Mouse (Mus musculus) testis, postnatal 14 days (tissue): ENCODE data around the gene Vrtn.

Source experiments
- DNase-seq: peaks from one replicate; pipeline ENCODE4 v3.0.0; 2021; ENCODE audit warnings: low spot score

The Vrtn gene

GRCm38 (mm10) chr12:84689051-84689450, 48.2 kb downstream of the Vrtn start:
- DNase-seq, result no peak

DNA sequence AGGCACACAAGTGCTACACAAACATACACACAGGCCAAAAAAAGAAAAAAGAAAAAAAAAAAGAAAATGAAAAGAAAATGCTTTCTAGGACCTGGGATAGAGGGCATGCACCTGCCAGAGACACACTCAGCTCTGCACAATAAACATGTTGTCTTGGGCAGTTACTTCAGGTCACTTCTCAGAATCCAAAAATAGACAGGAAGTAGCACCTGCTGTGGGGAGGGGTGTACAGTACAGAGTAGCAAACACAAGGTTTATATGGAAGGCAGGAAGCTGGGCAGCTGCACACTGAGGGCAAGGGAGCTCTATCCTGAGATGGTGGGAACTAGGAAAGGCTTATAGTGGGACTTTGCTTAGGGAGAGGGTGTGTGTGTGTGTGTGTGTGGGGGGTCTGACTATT, 50.5 kb downstream of the Vrtn start:
- no peak for DNase-seq

DNA sequence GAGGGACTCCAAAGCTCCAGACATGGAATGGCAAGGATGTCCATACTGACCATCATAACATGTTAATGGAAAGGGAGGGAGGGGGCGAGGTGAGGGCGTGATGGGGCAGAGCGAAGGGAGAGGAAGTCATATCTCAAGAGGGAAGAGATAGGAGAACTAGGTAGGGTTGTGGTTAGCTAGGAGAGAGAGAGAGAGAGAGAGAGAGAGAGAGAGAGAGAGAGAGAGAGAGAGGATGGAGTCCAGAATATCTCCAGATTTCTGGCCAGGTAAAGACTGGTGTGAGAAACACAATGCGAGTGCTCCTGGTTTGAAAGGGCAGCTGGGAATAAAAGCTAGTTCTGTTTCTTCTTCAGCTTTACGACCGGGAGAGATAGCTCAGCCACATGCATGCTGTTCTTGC, 51.3 kb downstream of the Vrtn start:
- no peak for DNase-seq

DNA sequence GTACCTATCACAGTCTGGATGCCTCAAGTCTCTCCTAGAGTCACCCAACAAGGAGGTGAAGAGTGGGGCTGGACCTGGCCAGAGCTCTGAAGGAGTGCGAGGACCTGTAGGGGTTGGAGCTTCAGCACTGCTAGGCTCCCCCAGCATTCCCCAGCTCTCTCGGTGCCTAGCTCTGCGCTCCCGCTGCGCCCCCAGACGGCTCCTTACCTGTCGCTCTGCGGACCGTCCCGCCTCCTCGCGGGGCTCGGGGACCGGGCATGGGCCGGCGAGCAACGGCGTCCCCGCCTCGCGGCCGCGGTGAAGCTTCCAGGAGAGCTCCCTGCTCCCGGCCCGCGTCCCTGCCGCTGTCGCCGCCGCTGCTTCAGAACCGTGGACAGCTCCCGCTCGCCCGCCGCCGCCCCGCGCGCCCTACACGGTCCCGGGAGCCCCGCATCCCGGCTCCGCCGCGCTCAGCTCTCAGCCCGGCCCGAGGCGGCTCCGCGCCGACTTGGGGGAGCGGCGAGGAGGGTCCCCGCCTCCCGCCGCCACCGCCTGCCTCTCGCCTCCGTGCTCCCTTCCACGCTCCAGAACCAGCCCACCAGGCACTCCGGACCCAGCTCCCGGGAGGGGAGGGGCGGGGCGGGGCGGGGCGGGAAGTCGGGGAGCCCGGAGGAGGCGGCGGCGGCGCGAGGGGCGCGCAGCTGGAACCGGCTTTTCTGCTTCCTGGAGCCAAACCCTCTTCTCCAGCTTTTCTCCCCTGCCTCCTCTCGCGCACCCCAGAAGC, 57.7 kb downstream of the Vrtn start, which contains the start of gene Syndig1l:
Gene Syndig1l, minus strand, starts transcription at position 513 of the 763 bp plus-strand sequence.
- DNase-seq, result peak; percentile 66
